Mouse (Mus musculus) intestine, postnatal 0 days (tissue): ENCODE measurements at regions not wholly inside any gene's neighbourhood (a gene's known extent, or its start where the extent isn't known, plus 50 kb on each side); places are given as distances from the start of the nearest gene placed in this dataset.
"Not testable (repeated sequence)": the region's sequence is repeated elsewhere in the genome, so short reads cannot be mapped to it uniquely, and the experiment has no call there.

Experiments
- ATAC-seq: fragments of 200-750 bp; cut with Nextera tagmentation; 2 replicates; pipeline ENCODE4 v1.8.0; 2017; ENCODE audit warnings: mild to moderate bottlenecking, moderate TSS enrichment, moderate library complexity
- H3K27ac ChIP-seq: fragments of 300-500 bp; sonication (generic); 2 replicates; pipeline ENCODE4 v1.5.1; 2014; ENCODE audit warnings: mild to moderate bottlenecking, low read depth, low read length, moderate library complexity
- H3K27me3 ChIP-seq: fragments of 300-500 bp; sonication (generic); replicated peaks from 2 replicates; pipeline ENCODE4 v1.6.1; 2014; ENCODE audit warnings: low read length, mixed read lengths; ENCODE audit not compliant: control insufficient read depth, insufficient read depth
- H3K36me3 ChIP-seq: fragments of 300-500 bp; sonication (generic); 2 replicates; pipeline ENCODE4 v1.6.1; 2014; ENCODE audit warnings: mild to moderate bottlenecking, moderate library complexity; ENCODE audit not compliant: control insufficient read depth, insufficient read depth
- H3K4me1 ChIP-seq: fragments of 300-500 bp; sonication (generic); replicated peaks from 2 replicates; pipeline ENCODE4 v1.6.1; 2014; ENCODE audit warnings: antibody characterized with exemption, low read length, mixed read lengths; ENCODE audit not compliant: control insufficient read depth, insufficient read depth
- H3K4me2 ChIP-seq: fragments of 300-500 bp; sonication (generic); replicated peaks from 2 replicates; pipeline ENCODE4 v1.6.1; 2014; ENCODE audit warnings: low read depth, mild to moderate bottlenecking, moderate library complexity
- H3K4me3 ChIP-seq: fragments of 300-500 bp; sonication (generic); 2 replicates; pipeline ENCODE4 v1.5.1; 2014; ENCODE audit warnings: low read depth, low read length
- H3K9ac ChIP-seq: fragments of 300-500 bp; sonication (generic); 2 replicates; pipeline ENCODE4 v1.6.1; 2014; ENCODE audit warnings: mild to moderate bottlenecking, low read depth, low read length
- H3K9me3 ChIP-seq: fragments of 300-500 bp; sonication (generic); 2 replicates; pipeline ENCODE4 v1.6.1; 2016; ENCODE audit warnings: mixed run types; ENCODE audit not compliant: control insufficient read depth
- CTCF ChIP-seq: sonication (generic); IDR thresholded peaks from 2 replicates; pipeline ENCODE4 v1.5.1; 2016; ENCODE audit warnings: low read depth, mild to moderate bottlenecking, control low read depth, antibody characterized with exemption, moderate library complexity
- WGBS: fragments of 180-500 bp; shearing (Covaris S2); extraction: QIAGEN DNeasy Blood & Tissue Kit; methylation state at CpG from one replicate; pipeline ENCODE4 v1.1.7; 2014; 5-methylcytosine and 5-hydroxymethylcytosine counted together

DNA sequence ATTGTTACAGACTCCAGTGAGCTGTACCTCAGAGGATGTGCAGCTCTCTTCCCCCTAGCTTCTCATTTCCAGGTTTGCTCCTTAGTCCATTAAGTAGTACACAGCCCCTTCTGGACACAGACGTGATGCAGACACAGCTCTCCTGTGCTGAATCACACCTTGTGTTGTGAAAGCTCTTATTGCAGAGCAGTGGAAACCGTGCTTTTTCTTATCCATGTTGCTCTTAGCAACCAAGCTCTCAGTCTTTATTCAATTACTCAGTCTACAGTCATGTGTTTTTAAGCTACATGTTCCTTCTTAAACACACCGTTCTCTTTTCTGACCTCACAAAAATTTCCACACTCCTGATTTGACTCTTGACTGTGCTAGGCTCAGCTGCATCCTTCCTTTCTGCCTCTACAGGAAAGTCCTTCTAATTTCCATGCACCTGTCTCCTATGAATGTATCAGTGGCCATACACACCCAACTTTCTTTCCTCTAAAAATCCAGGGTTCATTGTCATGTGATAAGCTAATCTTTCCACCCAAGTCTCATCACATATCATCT lies 163.0 kb upstream of the Mettl15 start:
- Histone ChIP-seq H3K4me2 (no peak overlapping the region), H3K27me3 (no peaks in the 10 kb centered on the region), H3K27ac (no peak overlapping the region), H3K4me1 (no peaks in the 10 kb centered on the region), H3K9ac (no peak overlapping the region), H3K4me3 (no peak overlapping the region), H3K9me3 (no peaks in the 10 kb centered on the region), H3K36me3 (no peaks in the 10 kb centered on the region)
- 57% methylated on average over 3 of the region's 3 CpGs for WGBS
- no peak for TF ChIP-seq CTCF
- no peak for ATAC-seq

DNA sequence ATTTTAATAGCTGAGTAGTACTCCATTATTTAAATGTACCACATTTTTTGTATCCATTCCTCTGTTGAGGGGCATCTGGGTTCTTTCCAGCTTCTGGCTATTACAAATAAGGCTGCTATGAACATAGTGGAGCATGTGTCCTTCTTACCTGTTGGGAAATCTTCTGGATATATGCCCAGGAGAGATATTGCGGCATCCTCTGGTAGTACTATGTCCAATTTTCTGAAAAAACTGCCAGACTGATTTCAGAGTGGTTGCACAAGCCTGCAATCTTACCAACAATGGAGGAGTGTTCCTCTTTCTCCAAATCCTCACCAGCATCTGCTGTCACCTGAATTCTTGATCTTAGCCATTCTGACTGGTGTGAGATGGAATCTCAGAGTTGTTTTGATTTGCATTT lies 181.7 kb upstream of the Mettl15 start:
- H3K4me1 ChIP-seq, H3K27ac ChIP-seq, ATAC-seq, H3K4me3 ChIP-seq, H3K9ac ChIP-seq, H3K9me3 ChIP-seq, H3K36me3 ChIP-seq, H3K4me2 ChIP-seq, H3K27me3 ChIP-seq: not testable (repeated sequence)
- 82% methylated on average over 1 of the region's 1 CpGs for WGBS

DNA sequence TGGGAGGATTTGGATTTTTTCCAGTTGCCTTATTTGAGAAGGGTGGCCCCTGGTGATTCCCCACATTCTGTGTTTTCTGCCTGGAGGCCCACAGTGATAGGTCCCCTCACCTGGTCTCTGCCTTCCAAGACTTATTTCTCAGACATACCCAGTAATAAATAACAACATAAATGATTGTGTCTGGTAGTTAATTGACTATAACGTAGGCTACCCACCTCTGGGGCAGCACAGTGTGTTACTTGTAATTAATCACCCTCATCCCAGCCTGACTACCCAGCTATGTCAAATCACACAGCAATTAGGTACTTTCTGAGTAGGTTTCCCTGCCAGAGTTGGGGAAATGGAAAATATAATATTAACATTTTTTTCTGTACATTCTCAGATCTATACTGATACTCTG lies 190.2 kb upstream of the Bdnf start:
- H3K4me3 ChIP-seq, result no peak overlapping the region
- H3K36me3 ChIP-seq, result no peaks in the 10 kb centered on the region
- WGBS, result 70% methylated on average over 1 of the region's 1 CpGs
- H3K9ac ChIP-seq, result no peak overlapping the region
- TF ChIP-seq CTCF, result no peak
- no peaks in the 10 kb centered on the region for H3K4me1 ChIP-seq
- no peak overlapping the region for H3K4me2 ChIP-seq
- no peaks in the 10 kb centered on the region for H3K27me3 ChIP-seq
- H3K9me3 ChIP-seq, result no peaks in the 10 kb centered on the region
- no peak overlapping the region for H3K27ac ChIP-seq
- no peak for ATAC-seq

DNA sequence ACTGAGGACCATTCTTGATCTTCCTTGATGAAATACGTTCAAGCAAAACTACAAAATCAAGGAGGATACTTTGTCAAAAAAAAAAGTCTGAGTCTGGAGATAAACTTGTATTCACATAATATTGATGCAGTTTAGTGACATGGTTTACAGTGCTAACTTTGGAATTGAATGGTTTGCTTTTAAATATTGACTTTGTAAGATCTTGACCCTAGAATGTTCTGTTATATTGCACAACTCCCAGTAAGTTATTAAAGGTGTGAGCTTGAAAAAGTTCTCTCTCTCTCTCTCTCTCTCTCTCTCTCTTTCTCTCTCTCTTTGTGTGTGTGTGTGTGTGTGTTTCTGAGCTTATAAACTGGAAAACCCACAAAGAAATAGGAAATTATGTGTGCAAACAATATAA lies 186.9 kb upstream of the Bdnf start:
- H3K27me3 ChIP-seq, result no peaks in the 10 kb centered on the region
- no peak for ATAC-seq

DNA sequence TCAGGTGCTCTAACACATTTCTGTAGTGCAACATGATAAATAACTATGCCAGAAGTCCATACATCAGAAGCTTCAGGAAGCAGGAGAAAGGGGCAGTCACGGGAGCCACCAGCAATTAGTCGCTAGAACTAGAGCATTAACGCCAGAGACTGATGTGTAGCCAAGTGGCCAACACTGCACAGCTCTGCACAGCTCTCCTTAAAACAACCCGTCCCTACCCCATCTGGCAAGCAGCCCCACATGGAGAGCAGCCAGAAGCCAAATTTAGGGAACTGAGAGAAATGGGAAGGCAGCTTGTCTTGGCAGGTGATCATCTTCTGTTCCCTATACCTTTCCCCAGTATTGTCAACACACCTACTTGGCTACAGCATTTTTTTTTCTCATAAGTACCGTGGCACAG lies 172.3 kb upstream of the Bdnf start:
- ATAC-seq, result no peak
- 61% methylated on average over 5 of the region's 5 CpGs for WGBS
- H3K4me2 ChIP-seq, result no peak overlapping the region
- no peak overlapping the region for H3K27ac ChIP-seq
- no peak overlapping the region for H3K9ac ChIP-seq
- H3K4me3 ChIP-seq, result no peak overlapping the region
- no peaks in the 10 kb centered on the region for H3K4me1 ChIP-seq
- H3K9me3 ChIP-seq, result no peaks in the 10 kb centered on the region
- no peaks in the 10 kb centered on the region for H3K27me3 ChIP-seq
- no peaks in the 10 kb centered on the region for H3K36me3 ChIP-seq
- TF ChIP-seq CTCF, result no peak

More for the DNA sequence above, 186.9 kb upstream of the Bdnf start:
- H3K36me3 ChIP-seq, result no peaks in the 10 kb centered on the region
- no peaks in the 10 kb centered on the region for H3K9me3 ChIP-seq
- no peaks in the 10 kb centered on the region for H3K4me1 ChIP-seq
- H3K27ac ChIP-seq, result no peak overlapping the region
- H3K4me2 ChIP-seq, result no peak overlapping the region
- TF ChIP-seq CTCF, result no peak
- no peak overlapping the region for H3K4me3 ChIP-seq
- 71% methylated on average over 1 of the region's 1 CpGs for WGBS
- H3K9ac ChIP-seq, result no peak overlapping the region

DNA sequence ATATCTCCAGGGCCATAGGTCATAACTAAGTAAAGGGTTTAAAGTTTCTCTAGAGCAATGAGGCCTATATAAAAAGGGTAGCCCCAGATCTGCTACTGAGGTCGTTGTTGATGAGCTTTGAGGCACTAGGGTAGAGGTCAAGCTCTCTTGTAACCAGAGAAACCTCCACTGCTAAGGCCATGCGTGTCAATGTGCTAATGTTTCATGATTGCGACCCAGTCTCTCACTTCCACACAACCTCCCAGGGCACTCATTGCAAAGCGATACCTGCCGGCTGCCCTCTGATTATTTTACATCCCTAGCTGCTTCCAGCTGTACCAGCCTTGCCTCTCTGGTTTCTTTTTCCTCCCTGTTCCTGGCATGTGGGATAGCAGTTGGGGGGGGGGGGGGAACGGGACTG lies 169.6 kb upstream of the Bdnf start:
- no peaks in the 10 kb centered on the region for H3K9me3 ChIP-seq
- no peak for TF ChIP-seq CTCF
- H3K9ac ChIP-seq, result no peak overlapping the region
- H3K27me3 ChIP-seq, result no peaks in the 10 kb centered on the region
- ATAC-seq, result no peak
- H3K4me3 ChIP-seq, result no peak overlapping the region
- no peaks in the 10 kb centered on the region for H3K36me3 ChIP-seq
- no peak overlapping the region for H3K4me2 ChIP-seq
- 74% methylated on average over 6 of the region's 6 CpGs for WGBS
- no peaks in the 10 kb centered on the region for H3K4me1 ChIP-seq
- no peak overlapping the region for H3K27ac ChIP-seq
